Mouse (Mus musculus) liver, embryonic 16.5 days (tissue): ENCODE measurements around the gene Dock8. TPM values are rescaled to one million over a fixed set of nuclear protein-coding genes. Genes with fewer than 3 reads are reported as not detected.

ENCODE experiments used
- ATAC-seq: fragments of 200-750 bp; cut with Nextera tagmentation; 2 replicates; pipeline ENCODE4 v1.8.0; 2017; ENCODE audit warnings: low read depth, mild to moderate bottlenecking, moderate number of reproducible peaks, moderate library complexity
- H3K27ac ChIP-seq: fragments of 300-500 bp; sonication (generic); 2 replicates; pipeline ENCODE4 v1.5.1; 2014; ENCODE audit warnings: mild to moderate bottlenecking, low read length
- H3K27me3 ChIP-seq: fragments of 300-500 bp; sonication (generic); 2 replicates; pipeline ENCODE4 v1.6.1; 2014; ENCODE audit warnings: low read depth, low read length, mixed read lengths; ENCODE audit not compliant: control insufficient read depth, insufficient read depth
- H3K36me3 ChIP-seq: fragments of 300-500 bp; sonication (generic); 2 replicates; pipeline ENCODE4 v1.6.1; 2014; ENCODE audit warnings: mild to moderate bottlenecking; ENCODE audit not compliant: control insufficient read depth, insufficient read depth
- H3K4me1 ChIP-seq: fragments of 300-500 bp; sonication (generic); 2 replicates; pipeline ENCODE4 v1.6.1; 2014; ENCODE audit warnings: low read depth, low read length, mixed read lengths; ENCODE audit not compliant: control insufficient read depth
- H3K4me2 ChIP-seq: fragments of 300-500 bp; sonication (generic); 2 replicates; pipeline ENCODE4 v1.6.1; 2014; ENCODE audit warnings: low read depth, low read length, mixed read lengths
- H3K4me3 ChIP-seq: fragments of 300-500 bp; sonication (generic); 2 replicates; pipeline ENCODE4 v1.5.1; 2014; ENCODE audit warnings: low read depth, mild to moderate bottlenecking, low read length
- H3K9ac ChIP-seq: fragments of 300-500 bp; sonication (generic); 2 replicates; pipeline ENCODE4 v1.6.1; 2014; ENCODE audit warnings: low read depth, low read length
- H3K9me3 ChIP-seq: fragments of 300-500 bp; sonication (generic); replicated peaks from 2 replicates; pipeline ENCODE4 v1.6.1; 2016; ENCODE audit warnings: low read length; ENCODE audit not compliant: control insufficient read depth
- WGBS: fragments of 180-500 bp; shearing (Covaris S2); extraction: QIAGEN DNeasy Blood & Tissue Kit; methylation state at CpG from one replicate; pipeline ENCODE4 v1.1.7; 2014; ENCODE audit not compliant: insufficient replicate concordance; 5-methylcytosine and 5-hydroxymethylcytosine counted together
- polyA plus RNA-seq: library from polyadenylated mRNA; unstranded; fragments of >200 nt; fragmentation: Nextera tagmentation; extraction: Ambion mirVana; gene quantifications from 2 replicates; pipeline ENCODE4 v1.2.1, GENCODE M21; 2015

Gene Dock8
- polyA plus RNA-seq, 1 experiment from 2014 or later = 8.4 TPM

DNA sequence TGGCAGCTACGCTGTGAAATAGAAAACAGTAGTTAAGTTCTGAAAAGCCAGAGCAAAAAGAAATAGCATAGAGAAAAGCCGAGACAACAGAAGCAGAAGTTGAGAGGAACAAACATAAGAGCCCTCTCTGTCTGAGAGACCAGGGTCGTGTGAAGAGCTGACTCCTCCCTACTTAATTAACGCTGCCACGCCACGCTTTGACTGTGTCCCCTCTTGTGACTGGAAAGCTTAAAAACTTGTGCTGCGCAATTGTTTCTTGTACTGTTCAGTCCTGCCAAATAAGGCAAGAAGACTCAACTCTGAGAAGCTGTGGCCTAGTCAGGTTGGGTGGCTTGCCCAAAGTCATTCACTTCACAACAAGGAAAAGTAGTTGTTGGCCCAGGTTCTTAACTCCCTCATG, 184.7 kb downstream of the Dock8 start:
- Histone ChIP-seq H3K4me2 (no peak overlapping the region), H3K4me3 (no peak overlapping the region), H3K27ac (no peak overlapping the region), H3K36me3 (no peaks in the 10 kb centered on the region), H3K9me3 (no peaks in the 10 kb centered on the region), H3K4me1 (no peaks in the 10 kb centered on the region), H3K9ac (no peak overlapping the region), H3K27me3 (no peaks in the 10 kb centered on the region)
- 70% methylated on average over 7 of the region's 7 CpGs for WGBS
- no peak for ATAC-seq

GRCm38 (mm10) chr19:25186316-25186715, 187.0 kb downstream of the Dock8 start:
- no peak for ATAC-seq
- H3K27me3 ChIP-seq = no peaks in the 10 kb centered on the region
- H3K4me2 ChIP-seq = no peak overlapping the region
- H3K9me3 ChIP-seq = no peaks in the 10 kb centered on the region
- H3K4me1 ChIP-seq = no peaks in the 10 kb centered on the region
- no peak overlapping the region for H3K4me3 ChIP-seq
- no peak overlapping the region for H3K27ac ChIP-seq
- no peak overlapping the region for H3K9ac ChIP-seq
- no peaks in the 10 kb centered on the region; the same call in 1 of the 2 replicates for H3K36me3 ChIP-seq
- 72% methylated on average over 5 of the region's 5 CpGs for WGBS

DNA sequence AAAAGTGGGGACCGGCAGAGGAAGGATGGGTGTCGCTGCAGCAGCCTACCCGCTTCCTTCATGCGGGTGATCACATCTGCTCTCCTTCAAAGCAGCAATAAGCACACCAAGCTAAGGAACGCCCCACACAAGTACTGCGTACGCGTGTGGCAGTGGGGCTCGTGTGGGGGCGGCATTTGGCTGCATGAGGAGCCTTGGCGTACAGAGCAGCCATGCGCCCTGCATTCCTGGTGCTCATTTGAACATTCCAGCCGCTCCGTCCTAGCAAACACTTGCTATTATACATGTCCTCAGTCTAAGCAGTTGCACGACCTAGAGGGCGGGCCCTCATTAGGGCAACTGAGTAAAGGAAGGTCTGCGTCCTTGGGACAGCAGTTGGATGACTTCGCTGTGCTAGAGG, 188.3 kb downstream of the Dock8 start:
- H3K27me3 ChIP-seq = no peaks in the 10 kb centered on the region
- ATAC-seq = no peak
- H3K27ac ChIP-seq = no peak overlapping the region
- H3K9ac ChIP-seq = no peak overlapping the region
- no peak overlapping the region for H3K4me3 ChIP-seq
- WGBS = 73% methylated on average over 18 of the region's 18 CpGs
- H3K4me2 ChIP-seq = no peak overlapping the region
- H3K36me3 ChIP-seq = no peaks in the 10 kb centered on the region; the same call in 1 of the 2 replicates
- H3K4me1 ChIP-seq = no peaks in the 10 kb centered on the region
- no peaks in the 10 kb centered on the region for H3K9me3 ChIP-seq

DNA sequence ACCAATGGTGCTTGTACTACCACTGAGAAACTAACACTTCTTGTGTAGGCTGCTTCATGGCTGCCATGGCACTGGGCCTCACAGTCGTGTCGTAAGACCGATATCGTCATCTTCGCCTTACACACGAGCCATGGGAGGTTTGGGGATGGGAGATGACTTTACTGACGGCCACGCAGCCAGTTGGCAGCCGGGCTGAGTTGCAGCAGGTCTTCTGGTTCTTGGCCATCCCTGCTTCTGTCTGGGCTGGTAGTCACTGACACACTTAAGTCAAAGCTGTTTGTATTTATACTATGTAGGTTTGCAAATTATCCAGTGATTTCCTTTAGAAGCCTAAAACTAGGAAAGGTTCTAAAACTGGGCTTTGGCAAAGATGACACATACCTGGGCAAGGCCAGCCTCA, 194.4 kb downstream of the Dock8 start:
- Histone ChIP-seq H3K36me3 (no peaks in the 10 kb centered on the region; the same call in none of the 2 replicates), H3K4me2 (no peak overlapping the region), H3K27me3 (no peaks in the 10 kb centered on the region), H3K4me3 (no peak overlapping the region), H3K9ac (no peak overlapping the region), H3K9me3 (no peaks in the 10 kb centered on the region), H3K4me1 (no peaks in the 10 kb centered on the region), H3K27ac (no peak overlapping the region)
- 77% methylated on average over 9 of the region's 9 CpGs for WGBS
- ATAC-seq = no peak

DNA sequence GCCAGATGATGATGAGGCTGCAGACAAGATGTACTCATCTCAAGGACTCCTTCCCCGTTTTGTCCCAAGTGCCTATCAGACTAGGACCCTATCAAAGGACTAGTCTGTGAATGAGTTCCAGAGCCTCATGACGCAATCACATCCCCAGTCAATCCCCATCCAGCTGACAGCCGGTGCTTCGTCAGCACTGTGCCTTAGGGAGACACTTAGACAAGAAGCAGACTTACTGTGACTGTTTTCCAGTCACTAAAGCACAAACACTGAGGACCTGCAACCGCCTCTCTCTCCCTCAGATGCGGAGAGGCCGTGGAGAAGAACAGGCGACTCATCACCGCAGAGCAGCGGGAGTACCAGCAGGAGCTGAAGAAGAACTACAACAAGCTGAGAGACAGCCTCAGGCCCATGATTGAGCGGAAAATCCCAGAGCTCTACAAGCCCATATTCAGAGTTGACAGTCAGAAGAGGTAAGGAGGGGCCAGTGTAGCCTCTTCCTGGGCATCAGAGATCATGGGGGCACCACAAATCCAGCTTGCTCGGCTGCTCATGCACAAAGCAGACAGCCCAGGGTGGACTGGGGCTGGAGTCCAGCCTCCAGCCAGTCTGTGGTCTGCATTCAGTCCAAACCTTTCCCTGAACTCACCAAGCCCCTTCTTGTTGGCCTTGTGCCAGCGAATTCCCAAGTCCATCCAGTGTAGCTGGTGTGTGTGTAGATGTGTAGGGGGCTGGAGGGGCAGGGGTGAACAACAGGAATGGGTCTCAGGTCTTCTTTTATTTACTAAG, 200.9 kb downstream of the Dock8 start:
- H3K4me2 ChIP-seq = no peak overlapping the region
- 69% methylated on average over 13 of the region's 13 CpGs for WGBS
- no peak overlapping the region for H3K4me3 ChIP-seq
- H3K9me3 ChIP-seq = no peaks in the 10 kb centered on the region
- no peak for ATAC-seq
- H3K9ac ChIP-seq = no peak overlapping the region
- H3K27ac ChIP-seq = no peak overlapping the region
- no peaks in the 10 kb centered on the region for H3K4me1 ChIP-seq
- H3K36me3 ChIP-seq = peaks cover 3% of the 10 kb centered on the region
- no peaks in the 10 kb centered on the region for H3K27me3 ChIP-seq

- ATAC-seq = no peak
These were observed 203.7 kb downstream of the Dock8 start for GRCm38 (mm10) chr19:25203077-25203476.

GRCm38 (mm10) chr19:25206969-25207368, 207.6 kb downstream of the Dock8 start:
- Histone ChIP-seq H3K4me2 (no peak overlapping the region), H3K27ac (no peak overlapping the region), H3K9me3 (no peaks in the 10 kb centered on the region), H3K9ac (no peak overlapping the region), H3K4me1 (no peaks in the 10 kb centered on the region), H3K4me3 (no peak overlapping the region), H3K27me3 (no peaks in the 10 kb centered on the region; the same call in 1 of the 2 replicates), H3K36me3 (no peaks in the 10 kb centered on the region)
- WGBS = 55% methylated on average over 12 of the region's 12 CpGs
- ATAC-seq = no peak

More at GRCm38 (mm10) chr19:25203077-25203476, 203.7 kb downstream of the Dock8 start:
- no peaks in the 10 kb centered on the region for H3K9me3 ChIP-seq
- no peak overlapping the region for H3K4me2 ChIP-seq
- H3K4me3 ChIP-seq = no peak overlapping the region
- H3K27me3 ChIP-seq = no peaks in the 10 kb centered on the region
- WGBS = 69% methylated on average over 12 of the region's 12 CpGs
- H3K4me1 ChIP-seq = no peaks in the 10 kb centered on the region
- no peak overlapping the region for H3K27ac ChIP-seq
- peaks cover 3% of the 10 kb centered on the region for H3K36me3 ChIP-seq
- no peak overlapping the region for H3K9ac ChIP-seq

GRCm38 (mm10) chr19:25207731-25208361, 208.5 kb downstream of the Dock8 start:
- H3K4me1 ChIP-seq = no peaks in the 10 kb centered on the region
- WGBS = 24% methylated on average over 23 of the region's 23 CpGs
- no peak for ATAC-seq
- H3K4me2 ChIP-seq = no peak overlapping the region
- H3K27me3 ChIP-seq = no peaks in the 10 kb centered on the region; the same call in 1 of the 2 replicates
- no peak overlapping the region for H3K9ac ChIP-seq
- H3K9me3 ChIP-seq = no peaks in the 10 kb centered on the region
- H3K4me3 ChIP-seq = no peak overlapping the region
- no peak overlapping the region for H3K27ac ChIP-seq
- H3K36me3 ChIP-seq = no peaks in the 10 kb centered on the region

GRCm38 (mm10) chr19:25208596-25209110, 209.3 kb downstream of the Dock8 start:
- ATAC-seq = no peak
- WGBS = 58% methylated on average over 11 of the region's 11 CpGs
- Histone ChIP-seq H3K4me3 (no peak overlapping the region), H3K27me3 (no peaks in the 10 kb centered on the region; the same call in 1 of the 2 replicates), H3K9me3 (no peaks in the 10 kb centered on the region), H3K36me3 (no peaks in the 10 kb centered on the region), H3K9ac (no peak overlapping the region), H3K27ac (no peak overlapping the region), H3K4me1 (no peaks in the 10 kb centered on the region), H3K4me2 (no peak overlapping the region)
